Mouse (Mus musculus) CH12.LX (cell line): ENCODE measurements around the gene Srgap1. TPM values are rescaled to one million over a fixed set of nuclear protein-coding genes. Genes with fewer than 3 reads are reported as not detected.

Experiments used
- DNase-seq: peaks from one replicate; pipeline ENCODE4 v3.0.0-alpha.2; 2013; ENCODE audit errors: extremely low read depth
- H3K27ac ChIP-seq: 2 replicates; pipeline ENCODE4 v1.5.1; 2012; ENCODE audit warnings: low read depth, mild to moderate bottlenecking, control low read depth, moderate library complexity; ENCODE audit not compliant: insufficient read depth
- H3K27me3 ChIP-seq: replicated peaks from 2 replicates; pipeline ENCODE3; 2012; ENCODE audit warnings: inconsistent platforms
- H3K36me3 ChIP-seq, 2 experiments: replicated peaks in 1 of 2; 2 replicates each; pipeline versions ENCODE3 to v1.6.1; 2012; ENCODE audit warnings: inconsistent platforms in 1 of 2, low read length in 1 of 2, mild to moderate bottlenecking in 1 of 2, mixed read lengths in 1 of 2, moderate library complexity in 1 of 2; ENCODE audit not compliant: control insufficient read depth in 1 of 2, insufficient read depth in 1 of 2
- H3K4me1 ChIP-seq, 2 experiments: 2 replicates each; pipeline ENCODE4 v1.6.1; 2012; ENCODE audit warnings: inconsistent platforms in 1 of 2, moderate library complexity in 1 of 2; ENCODE audit not compliant: insufficient read depth in 2 of 2, control insufficient read depth in 1 of 2
- H3K4me2 ChIP-seq: 2 replicates; pipeline ENCODE4 v1.6.1; 2012; ENCODE audit warnings: low read depth, mild to moderate bottlenecking, control low read depth; ENCODE audit not compliant: poor library complexity, insufficient read depth, severe bottlenecking
- H3K4me3 ChIP-seq, 3 experiments: fragments of 150-350 bp in 1 of 3; sonication (generic) in 1 of 3; replicated peaks in 1 of 3; 2 replicates each; pipeline versions ENCODE3 to v1.5.1; 2011 to 2012; ENCODE audit warnings: low read depth in 2 of 3, low read length in 2 of 3, mild to moderate bottlenecking in 2 of 3, moderate library complexity in 2 of 3, control low read depth in 1 of 3, improper control_type of control experiment in 1 of 3, inconsistent platforms in 1 of 3, mixed read lengths in 1 of 3; ENCODE audit not compliant: poor library complexity in 1 of 3
- H3K79me2 ChIP-seq: replicated peaks from 2 replicates; pipeline ENCODE4 v1.6.1; 2012; ENCODE audit warnings: mild to moderate bottlenecking, moderate library complexity; ENCODE audit not compliant: control insufficient read depth, poor library complexity, insufficient read depth, severe bottlenecking; ENCODE audit errors: extremely low read depth
- H3K9ac ChIP-seq: 2 replicates; pipeline ENCODE4 v1.6.1; 2012; ENCODE audit warnings: low read depth, mild to moderate bottlenecking, control low read depth, moderate library complexity; ENCODE audit not compliant: insufficient read depth
- H3K9me3 ChIP-seq: replicated peaks from 2 replicates; pipeline ENCODE3; 2012; ENCODE audit warnings: low read length, inconsistent platforms, mixed read lengths
- BHLHE40 ChIP-seq: IDR thresholded peaks from 2 replicates; pipeline ENCODE4 v1.6.1; 2011; ENCODE audit warnings: mild to moderate bottlenecking, low read depth, low read length, improper control_type of control experiment
- E2F4 ChIP-seq: IDR thresholded peaks from 2 replicates; pipeline ENCODE4 v1.6.1; 2011; ENCODE audit warnings: low read depth, low read length, improper control_type of control experiment; ENCODE audit not compliant: insufficient replicate concordance
- ELF1 ChIP-seq: IDR thresholded peaks from 2 replicates; pipeline ENCODE4 v1.6.1; 2014; ENCODE audit warnings: low read depth, mild to moderate bottlenecking, inconsistent platforms, low read length, improper control_type of control experiment
- GABPA ChIP-seq: IDR thresholded peaks from 2 replicates; pipeline ENCODE4 v1.6.1; 2012; ENCODE audit warnings: low read depth, low read length, improper control_type of control experiment, inconsistent platforms; ENCODE audit not compliant: insufficient replicate concordance
- HCFC1 ChIP-seq: IDR thresholded peaks from 2 replicates; pipeline ENCODE4 v1.6.1; 2012; ENCODE audit warnings: low read depth, mild to moderate bottlenecking, inconsistent platforms, low read length, improper control_type of control experiment
- IRF4 ChIP-seq: IDR thresholded peaks from 2 replicates; pipeline ENCODE4 v1.6.1; 2014; ENCODE audit warnings: low read depth, mild to moderate bottlenecking, inconsistent platforms, low read length, improper control_type of control experiment
- JUN ChIP-seq: IDR thresholded peaks from 2 replicates; pipeline ENCODE4 v1.6.1; 2011; ENCODE audit warnings: low read depth, mild to moderate bottlenecking, low read length, improper control_type of control experiment, moderate library complexity; ENCODE audit not compliant: insufficient read depth
- MAX ChIP-seq: IDR thresholded peaks from 2 replicates; pipeline ENCODE4 v1.6.1; 2011; ENCODE audit warnings: low read length, improper control_type of control experiment
- MAZ ChIP-seq: IDR thresholded peaks from 2 replicates; pipeline ENCODE4 v1.6.1; 2012; ENCODE audit warnings: low read depth, mild to moderate bottlenecking, inconsistent platforms, low read length, improper control_type of control experiment, moderate library complexity
- PAX5 ChIP-seq: IDR thresholded peaks from 2 replicates; pipeline ENCODE4 v1.6.1; 2012; ENCODE audit warnings: low read length, inconsistent platforms, mixed read lengths
- POLR2A ChIP-seq: IDR thresholded peaks from 2 replicates; pipeline ENCODE4 v1.6.1; 2011; ENCODE audit warnings: low read depth, mild to moderate bottlenecking, improper control_type of control experiment, low read length
- RCOR1 ChIP-seq: conservative IDR thresholded peaks from 2 replicates; pipeline ENCODE4 v1.6.1; 2012; ENCODE audit warnings: low read depth, mild to moderate bottlenecking, inconsistent platforms, low read length, improper control_type of control experiment
- SIN3A ChIP-seq: IDR thresholded peaks from 2 replicates; pipeline ENCODE4 v1.6.1; 2012; ENCODE audit warnings: low read length, improper control_type of control experiment, inconsistent platforms
- SMC3 ChIP-seq: IDR thresholded peaks from 2 replicates; pipeline ENCODE4 v1.6.1; 2011; ENCODE audit warnings: low read depth, low read length, improper control_type of control experiment
- TCF12 ChIP-seq: IDR thresholded peaks from 2 replicates; pipeline ENCODE4 v1.6.1; 2014; ENCODE audit warnings: low read depth, mild to moderate bottlenecking, inconsistent platforms, low read length, improper control_type of control experiment
- USF1 ChIP-seq: IDR thresholded peaks from 2 replicates; pipeline ENCODE4 v1.6.1; 2014; ENCODE audit warnings: low read depth, mild to moderate bottlenecking, inconsistent platforms, low read length, improper control_type of control experiment
- ZC3H11A ChIP-seq: IDR thresholded peaks from 2 replicates; pipeline ENCODE4 v1.6.1; 2012; ENCODE audit warnings: low read depth, mild to moderate bottlenecking, inconsistent platforms, low read length, improper control_type of control experiment
- ZMIZ1 ChIP-seq: IDR thresholded peaks from 2 replicates; pipeline ENCODE4 v1.6.1; 2012; ENCODE audit warnings: low read depth, mild to moderate bottlenecking, inconsistent platforms, low read length, improper control_type of control experiment
- dilution Hi-C: fragments of 300-500 bp; cut with MboI; formaldehyde crosslinking; loops from 2 replicates; pipeline ENCODE4 v1.14.3; 2020; ENCODE audit warnings: low sequenced_read_pairs; ENCODE audit not compliant: extremely low pct_unique_long_range_greater_than_20kb, extremely low pct_ligation_motif_present
- in situ Hi-C: fragments of 300-500 bp; cut with MboI; formaldehyde crosslinking; loops from 3 replicates; pipeline ENCODE4 v1.14.3; 2019; ENCODE audit warnings: low sequenced_read_pairs, low pct_ligation_motif_present, low pct_unique_long_range_greater_than_20kb, mixed read lengths
- polyA plus RNA-seq: library from polyadenylated mRNA; unstranded; fragments of >175 nt; gene quantifications from 2 replicates; pipeline ENCODE4 v1.2.1, GENCODE M21; 2012; ENCODE audit warnings: low read depth; ENCODE audit not compliant: insufficient read length
- total RNA-seq, 2 experiments: library from RNA; depleted of rRNA; stranded (reverse); fragments of 300-350 nt in 1 of 2; fragments of >200 nt in 1 of 2; gene quantifications; 2 replicates each; pipeline ENCODE4 v1.2.3; 2012 to 2014

The Srgap1 gene
- total and polyA plus RNA-seq, 3 experiments = not detected

- Histone ChIP-seq H3K9ac (no peak overlapping the region), H3K9me3 (no peaks in the 10 kb centered on the region), H3K79me2 (no peaks in the 10 kb centered on the region), H3K4me2 (no peak overlapping the region), H3K27me3 (no peaks in the 10 kb centered on the region), H3K4me1 (no peaks in the 10 kb centered on the region), H3K36me3 (no peaks in the 10 kb centered on the region), H3K27ac (no peak overlapping the region), H3K4me3 (no peak overlapping the region)
- dilution Hi-C loops = no loop called here
- in situ Hi-C loops = no loop called here
- DNase-seq = no peak
- no peak for TF ChIP-seq HCFC1
- no peak for TF ChIP-seq MAX
- TF ChIP-seq ZMIZ1 = no peak
- no peak for TF ChIP-seq GABPA
- TF ChIP-seq RCOR1 = no peak
- TF ChIP-seq JUN = no peak
- TF ChIP-seq PAX5 = no peak
- no peak for TF ChIP-seq E2F4
- no peak for TF ChIP-seq POLR2A
- no peak for TF ChIP-seq ELF1
- TF ChIP-seq SIN3A = no peak
- no peak for TF ChIP-seq ZC3H11A
- TF ChIP-seq BHLHE40 = no peak
Measured at GRCm38 (mm10) chr10:122033271-122033670, 13.8 kb downstream of the Srgap1 start.

- Histone ChIP-seq H3K9ac (no peak overlapping the region), H3K9me3 (no peaks in the 10 kb centered on the region), H3K4me3 (no peak overlapping the region), H3K27ac (no peak overlapping the region), H3K79me2 (no peaks in the 10 kb centered on the region), H3K36me3 (no peaks in the 10 kb centered on the region), H3K4me1 (peaks cover 0 to 5% of the 10 kb centered on the region in 2 experiments; a peak in 1 of 4 replicates), H3K4me2 (no peak overlapping the region), H3K27me3 (no peaks in the 10 kb centered on the region)
- TF ChIP-seq POLR2A = no peak
- TF ChIP-seq ELF1 = no peak
- no peak for TF ChIP-seq MAZ
- TF ChIP-seq IRF4 = no peak
- dilution Hi-C loops = no loop called here
- in situ Hi-C loops = no loop called here
- no peak for DNase-seq
Measured at GRCm38 (mm10) chr10:122030420-122030819, 16.7 kb downstream of the Srgap1 start.

DNA sequence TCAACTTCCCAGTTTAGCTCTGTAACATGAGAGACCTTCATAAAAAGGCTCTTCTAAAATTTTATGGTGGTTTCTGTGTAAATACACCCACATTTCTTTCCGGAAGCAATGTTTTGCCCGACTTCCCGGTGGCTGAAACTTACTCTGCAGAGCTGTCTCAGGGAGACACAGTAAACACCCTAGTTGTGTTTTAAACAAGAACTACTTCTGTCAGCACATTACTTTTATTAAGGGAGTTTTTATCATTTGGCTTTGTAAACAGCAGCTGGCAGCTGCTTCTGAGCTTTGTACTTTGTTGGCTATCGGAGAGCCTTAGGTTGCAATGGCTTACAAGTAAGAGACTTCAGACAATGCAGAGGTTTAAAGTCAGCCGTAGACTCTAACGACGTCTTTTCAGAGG is 17.4 kb downstream of the Srgap1 start:
- TF ChIP-seq USF1 (no peak), TCF12 (no peak), BHLHE40 (no peak), POLR2A (no peak), SMC3 (no peak)
- H3K4me3 ChIP-seq = no peak overlapping the region
- no peak for DNase-seq
- H3K27me3 ChIP-seq = no peaks in the 10 kb centered on the region
- H3K9ac ChIP-seq = no peak overlapping the region
- dilution Hi-C loops = no loop called here
- in situ Hi-C loops = no loop called here
- no peak overlapping the region for H3K27ac ChIP-seq
- no peaks in the 10 kb centered on the region for H3K36me3 ChIP-seq
- no peaks in the 10 kb centered on the region for H3K9me3 ChIP-seq
- peaks cover 0 to 5% of the 10 kb centered on the region in 2 experiments; a peak in 1 of 4 replicates for H3K4me1 ChIP-seq
- H3K79me2 ChIP-seq = no peaks in the 10 kb centered on the region
- no peak overlapping the region for H3K4me2 ChIP-seq
